Mouse (Mus musculus) kidney, postnatal 25 days (tissue): Measurements from ENCODE around the gene Pnmt.
A peak's percentile ranks its signal among the peaks of the same experiment; 100 is the strongest.

Source experiments
- DNase-seq, 2 experiments: peaks; one replicate each; pipeline ENCODE4 v3.0.0; 2021; ENCODE audit warnings: mixed read lengths in 2 of 2

Gene Pnmt

GRCm38 (mm10) chr11:98385638-98386585, at the start of gene Pnmt:
Pnmt (plus strand) TSS chr11:98386450.
- DNase-seq, result no peak

GRCm38 (mm10) chr11:98338507-98338961, 47.7 kb upstream of the Pnmt start:
- DNase-seq, result peak; percentile 68 to 80

DNA sequence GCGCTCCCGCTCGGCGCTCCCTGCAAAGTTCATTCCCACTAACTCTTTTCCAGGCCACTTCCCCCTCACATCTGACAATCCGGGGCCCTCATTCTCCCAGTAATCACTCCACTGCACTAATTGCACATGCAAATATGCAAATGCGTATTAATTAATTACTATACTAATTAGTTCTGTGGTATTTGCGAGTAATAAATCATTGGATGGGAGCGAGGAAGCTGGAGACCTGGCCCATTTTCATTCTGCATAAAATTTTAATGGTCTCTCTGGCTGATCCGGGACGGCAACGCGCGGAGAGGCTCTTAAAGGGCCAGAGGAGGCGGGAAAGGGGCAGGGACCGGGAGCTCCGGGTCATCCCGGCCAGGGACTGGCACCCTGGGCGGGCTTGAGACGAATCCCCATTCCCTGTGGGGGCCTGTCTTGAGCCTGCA, 47.2 kb upstream of the Pnmt start:
- peak; percentile 30 to 62 for DNase-seq

- no peak for DNase-seq
Observed at GRCm38 (mm10) chr11:98339679-98340287, 46.5 kb upstream of the Pnmt start.

GRCm38 (mm10) chr11:98340597-98340996, 45.7 kb upstream of the Pnmt start:
- DNase-seq, result no peak

DNA sequence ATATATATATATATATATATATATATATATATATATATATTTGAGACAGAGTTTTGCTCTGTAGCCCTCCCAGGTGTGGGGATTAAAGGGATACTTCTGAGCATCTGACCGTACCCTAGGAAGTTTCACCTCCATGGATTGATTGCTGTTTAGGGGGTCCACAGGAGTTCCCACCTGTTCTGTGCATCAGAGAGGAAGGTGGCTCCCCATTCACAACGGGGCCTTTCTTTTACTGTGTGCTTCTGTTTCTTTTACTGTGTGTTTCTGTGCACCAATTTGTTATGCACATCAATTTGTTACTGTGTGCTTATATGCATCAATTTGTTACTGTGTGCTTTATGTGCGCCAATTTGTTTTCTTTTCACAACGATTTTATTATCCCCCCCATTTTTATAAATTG, 45.1 kb upstream of the Pnmt start:
- no peak for DNase-seq

GRCm38 (mm10) chr11:98342000-98342945, 44.0 kb upstream of the Pnmt start:
- DNase-seq, result peak; percentile 89 to 97

GRCm38 (mm10) chr11:98345253-98345652, 41.0 kb upstream of the Pnmt start:
- DNase-seq, result peak; percentile 86 to 87

DNA sequence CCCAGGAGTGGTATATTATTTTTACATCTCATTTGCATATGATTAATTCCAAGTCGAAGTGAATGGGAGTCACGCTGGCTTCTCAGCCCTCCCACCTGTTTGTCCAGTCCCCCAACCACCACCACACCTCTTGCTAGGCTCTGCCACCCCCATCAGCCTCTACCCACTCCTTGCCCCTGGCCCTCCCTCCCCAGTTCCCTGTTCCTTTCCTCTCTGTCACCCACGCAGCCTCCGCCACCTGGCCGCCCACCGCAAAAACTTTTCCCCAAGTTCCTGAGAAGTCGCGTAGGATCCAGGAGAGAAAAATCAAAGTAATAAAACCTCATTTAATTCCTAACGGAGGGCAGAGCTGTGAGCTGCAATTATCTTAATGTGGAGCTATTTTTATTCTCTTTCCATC, 40.1 kb upstream of the Pnmt start:
- peak in 1 of 2 experiments; percentile 62 for DNase-seq

- peak; percentile 48 to 82 for DNase-seq
Observed at GRCm38 (mm10) chr11:98347385-98348082, 38.7 kb upstream of the Pnmt start.

DNA sequence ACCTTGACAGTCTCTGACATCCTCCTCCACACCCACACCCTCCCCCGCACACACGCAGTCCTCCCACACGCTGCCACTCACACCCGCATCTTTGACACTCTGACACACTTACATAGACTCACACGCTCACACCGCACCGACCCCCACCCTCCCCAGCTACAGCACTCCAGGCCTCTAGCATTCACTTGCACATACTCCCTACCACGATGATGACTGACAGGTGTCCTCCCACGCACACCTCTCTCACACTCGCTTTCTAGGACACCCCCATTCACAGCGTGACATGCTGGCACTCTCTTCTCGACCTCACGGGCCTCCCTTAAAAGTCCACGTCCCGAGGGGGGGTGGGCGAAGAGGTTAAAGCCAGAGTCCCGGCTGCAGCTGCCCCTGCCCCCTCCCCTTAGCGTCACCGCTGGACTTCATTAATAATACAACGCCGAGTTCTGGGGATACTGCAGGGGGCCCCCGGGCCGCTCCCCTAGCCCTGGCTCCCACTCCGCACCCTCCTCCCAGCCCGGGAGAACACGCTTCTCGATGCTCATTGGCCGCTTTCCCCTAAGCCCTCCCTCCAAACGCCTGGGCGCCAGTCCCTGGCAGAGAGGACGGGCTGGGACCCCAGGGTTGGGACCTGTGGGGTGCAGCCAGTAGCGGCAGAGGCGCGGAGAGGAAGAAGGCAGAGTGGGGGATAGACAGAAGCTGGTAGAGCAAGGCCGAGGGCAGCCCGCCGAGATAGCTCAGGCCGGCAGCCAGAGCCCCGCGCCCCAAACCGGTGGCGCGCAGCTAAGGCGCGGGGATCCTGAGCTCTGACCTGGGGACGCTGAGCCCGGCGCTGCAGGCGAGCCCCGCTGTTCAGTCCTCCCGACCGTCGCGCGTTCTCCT, 37.9 kb upstream of the Pnmt start, which contains the start of gene Ppp1r1b:
TSS of gene Ppp1r1b (plus strand) at position 322 of the 879 bp plus-strand sequence.
- DNase-seq, result peak; percentile 65 to 88

DNA sequence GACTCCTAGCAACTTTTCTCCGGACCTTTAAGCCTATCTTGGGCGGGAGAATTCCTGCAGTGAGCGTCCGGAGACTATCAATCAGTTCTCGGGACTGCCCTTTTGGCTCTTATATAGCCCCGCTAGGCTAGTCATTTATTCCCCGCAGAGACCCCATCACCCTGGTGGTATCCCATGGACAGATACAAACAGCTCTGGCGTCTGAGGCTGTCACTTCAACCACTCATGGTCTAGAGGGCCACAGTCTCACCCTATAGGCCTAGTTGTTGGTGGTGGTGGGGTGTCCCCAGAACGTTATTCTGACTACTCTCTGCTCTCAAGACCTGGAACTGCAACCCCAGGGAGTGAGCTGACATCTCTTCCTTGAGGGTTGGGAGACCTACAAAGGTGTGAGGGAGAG, 36.9 kb upstream of the Pnmt start:
- DNase-seq, result no peak

GRCm38 (mm10) chr11:98352272-98352990, 33.8 kb upstream of the Pnmt start:
- no peak for DNase-seq

DNA sequence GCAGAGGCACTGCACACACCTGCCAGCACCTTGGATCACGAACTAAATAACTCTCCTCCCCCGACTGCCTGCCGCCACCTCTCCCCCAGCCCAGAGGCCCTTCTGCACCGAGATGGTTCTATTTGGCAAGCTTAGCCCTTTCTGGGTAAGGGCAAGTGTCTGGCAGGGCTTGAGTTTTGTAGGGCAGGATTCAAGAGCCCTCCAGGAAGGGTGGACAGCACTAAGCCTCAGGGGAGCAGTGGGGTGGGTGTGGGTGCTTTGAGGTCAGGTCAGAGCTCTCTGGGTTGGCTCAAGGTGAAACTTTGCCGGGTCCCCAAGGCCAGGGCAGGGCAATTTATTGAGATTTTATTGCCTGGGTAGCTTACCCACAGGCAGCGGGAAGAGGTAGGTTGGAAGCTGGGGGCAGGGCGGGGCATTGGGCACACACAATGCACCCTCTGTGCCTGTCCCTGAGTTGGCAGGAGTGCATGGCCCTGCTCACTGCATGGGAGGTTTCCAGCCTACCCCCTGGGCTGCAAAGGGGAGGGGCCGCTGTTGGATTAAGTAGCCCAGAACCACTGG, 32.5 kb upstream of the Pnmt start:
- DNase-seq, result peak; percentile 60 to 85

DNA sequence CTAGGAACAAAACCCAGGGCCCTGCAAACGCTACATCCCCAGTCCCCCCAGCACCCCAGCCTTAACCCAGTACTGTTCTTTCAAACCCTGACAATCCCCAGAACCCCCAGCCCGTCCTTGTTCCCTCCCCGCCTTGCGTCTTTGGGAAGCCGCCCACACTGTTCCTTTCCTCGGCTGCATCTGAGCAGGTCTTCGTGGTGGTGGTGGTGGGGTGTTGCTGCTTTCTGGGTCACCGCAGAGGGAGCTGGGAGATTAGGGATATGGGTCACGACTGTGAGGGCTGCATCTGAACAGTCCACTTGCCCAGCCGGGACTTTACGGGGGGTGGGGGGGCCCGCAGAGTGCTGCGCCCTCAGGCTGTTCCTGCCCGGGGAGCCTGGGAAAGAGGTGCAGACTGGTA, 31.8 kb upstream of the Pnmt start:
- DNase-seq, result no peak

- DNase-seq, result peak in 1 of 2 experiments; percentile 69
Observed at GRCm38 (mm10) chr11:98355732-98356299, 30.4 kb upstream of the Pnmt start.

GRCm38 (mm10) chr11:98356625-98357394, 29.4 kb upstream of the Pnmt start:
- DNase-seq, result no peak

DNA sequence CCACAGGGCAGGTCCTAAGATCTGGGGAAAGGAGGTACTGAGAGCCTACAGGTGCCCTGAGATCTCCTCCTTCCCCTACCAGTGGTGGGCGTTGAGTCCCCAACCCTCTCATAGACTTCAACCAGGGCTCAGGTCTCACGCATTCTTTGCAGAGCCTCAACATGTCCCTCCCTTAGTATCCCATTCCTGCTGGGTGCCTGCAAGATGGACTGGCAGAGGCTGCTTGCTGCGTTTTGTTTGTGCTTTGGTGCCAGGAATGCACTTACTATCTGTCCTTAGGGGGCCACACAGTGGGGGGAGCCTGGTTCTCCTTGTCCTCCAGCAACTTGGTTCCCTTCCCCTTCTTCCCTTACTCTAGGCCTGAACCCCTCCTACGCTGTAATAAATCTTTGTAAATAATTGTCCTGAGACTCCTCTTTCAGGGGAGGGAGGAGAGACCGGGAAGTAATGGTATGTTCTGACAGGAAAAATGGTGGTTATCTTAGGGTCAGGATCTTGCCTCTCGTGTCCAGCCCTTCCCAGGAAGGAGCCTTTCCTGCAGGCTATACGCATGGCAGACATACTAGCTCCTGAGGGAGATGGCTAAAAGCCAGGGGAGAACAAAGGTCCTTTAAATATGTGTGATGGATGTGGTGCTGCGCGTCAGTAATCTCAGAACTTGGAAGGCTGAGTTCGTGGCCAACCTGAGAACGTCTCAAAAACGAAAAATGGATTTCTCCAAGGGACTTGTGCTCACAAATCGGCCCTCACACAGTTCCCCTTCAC, 28.7 kb upstream of the Pnmt start:
- DNase-seq, result peak in 1 of 2 experiments; percentile 60
